Mouse (Mus musculus) midbrain, embryonic 14.5 days (tissue): ENCODE results near the gene Chka. TPM values are rescaled to one million over a fixed set of nuclear protein-coding genes. Genes with fewer than 3 reads are reported as not detected.
A peak's percentile ranks its signal among the peaks of the same experiment; 100 is the strongest.

ENCODE experiments used
- ATAC-seq: fragments of 200-750 bp; cut with Nextera tagmentation; 2 replicates; pipeline ENCODE4 v1.8.0; 2017; ENCODE audit warnings: moderate number of reproducible peaks, moderate library complexity; ENCODE audit not compliant: low FRiP score, low TSS enrichment
- DNase-seq: peaks from one replicate; pipeline ENCODE4 v3.0.0-alpha.2; 2015
- H3K27ac ChIP-seq: fragments of 300-500 bp; sonication (generic); replicated peaks from 2 replicates; pipeline ENCODE4 v1.5.1; 2014; ENCODE audit warnings: mild to moderate bottlenecking, low read depth, low read length, moderate library complexity
- H3K27me3 ChIP-seq: fragments of 300-500 bp; sonication (generic); 2 replicates; pipeline ENCODE4 v1.6.1; 2014; ENCODE audit warnings: low read length, control low read depth, mixed read lengths; ENCODE audit not compliant: control insufficient read depth, insufficient read depth
- H3K36me3 ChIP-seq: fragments of 300-500 bp; sonication (generic); 2 replicates; pipeline ENCODE4 v1.6.1; 2014; ENCODE audit warnings: low read length, control low read depth; ENCODE audit not compliant: control insufficient read depth, insufficient read depth
- H3K4me1 ChIP-seq: fragments of 300-500 bp; sonication (generic); 2 replicates; pipeline ENCODE4 v1.6.1; 2014; ENCODE audit warnings: mild to moderate bottlenecking, antibody characterized with exemption, low read length, control low read depth; ENCODE audit not compliant: control insufficient read depth, insufficient read depth
- H3K4me2 ChIP-seq: fragments of 300-500 bp; sonication (generic); 2 replicates; pipeline ENCODE4 v1.6.1; 2014; ENCODE audit warnings: mild to moderate bottlenecking, low read length, moderate library complexity
- H3K4me3 ChIP-seq: fragments of 300-500 bp; sonication (generic); replicated peaks from 2 replicates; pipeline ENCODE4 v1.5.1; 2014; ENCODE audit warnings: low read depth, low read length
- H3K9ac ChIP-seq: fragments of 300-500 bp; sonication (generic); replicated peaks from 2 replicates; pipeline ENCODE4 v1.6.1; 2014; ENCODE audit warnings: mild to moderate bottlenecking, low read length, moderate library complexity
- H3K9me3 ChIP-seq: fragments of 300-500 bp; sonication (generic); 2 replicates; pipeline ENCODE4 v1.6.1; 2016; ENCODE audit warnings: low read length, control low read depth, mixed read lengths; ENCODE audit not compliant: control insufficient read depth
- WGBS: fragments of 180-500 bp; shearing (Covaris S2); extraction: QIAGEN DNeasy Blood & Tissue Kit; methylation state at CpG from one replicate; pipeline ENCODE4 v1.1.7; 2014; 5-methylcytosine and 5-hydroxymethylcytosine counted together
- polyA plus RNA-seq: library from polyadenylated mRNA; unstranded; fragments of >200 nt; fragmentation: Nextera tagmentation; extraction: Ambion mirVana; gene quantifications from 2 replicates; pipeline ENCODE4 v1.2.1, GENCODE M21; 2014

Chka gene
- polyA plus RNA-seq, 1 experiment from 2014 or later = 51.8 TPM

GRCm38 (mm10) chr19:3884325-3884990, 32.9 kb downstream of the Chka start:
- no peak overlapping the region for H3K4me3 ChIP-seq
- H3K4me2 ChIP-seq = no peak overlapping the region
- no peaks in the 10 kb centered on the region for H3K27me3 ChIP-seq
- ATAC-seq (no peak), DNase-seq (no peak)
- H3K9ac ChIP-seq = no peak overlapping the region
- WGBS = 89% methylated on average over 6 of the region's 6 CpGs
- H3K4me1 ChIP-seq = no peaks in the 10 kb centered on the region
- H3K27ac ChIP-seq = no peak overlapping the region
- H3K9me3 ChIP-seq = no peaks in the 10 kb centered on the region
- H3K36me3 ChIP-seq = peaks cover 30% of the 10 kb centered on the region

- H3K4me1 ChIP-seq = no peaks in the 10 kb centered on the region
- no peak overlapping the region for H3K9ac ChIP-seq
- WGBS = 94% methylated on average over 5 of the region's 5 CpGs
- H3K27me3 ChIP-seq = no peaks in the 10 kb centered on the region
- no peak overlapping the region for H3K4me3 ChIP-seq
- peaks cover 74% of the 10 kb centered on the region for H3K36me3 ChIP-seq
- H3K4me2 ChIP-seq = no peak overlapping the region
- DNase-seq = no peak
- H3K9me3 ChIP-seq = no peaks in the 10 kb centered on the region
- no peak overlapping the region for H3K27ac ChIP-seq
- no peak for ATAC-seq
Observed at GRCm38 (mm10) chr19:3889096-3889495, 37.5 kb downstream of the Chka start.

- Histone ChIP-seq H3K36me3 (peaks cover 78% of the 10 kb centered on the region), H3K27me3 (no peaks in the 10 kb centered on the region), H3K9ac (no peak overlapping the region), H3K9me3 (no peaks in the 10 kb centered on the region), H3K4me1 (no peaks in the 10 kb centered on the region), H3K4me2 (no peak overlapping the region), H3K4me3 (no peak overlapping the region), H3K27ac (no peak overlapping the region)
- WGBS = 84% methylated on average over 8 of the region's 8 CpGs
- no peak for ATAC-seq
- peak; percentile 31 for DNase-seq
Observed at GRCm38 (mm10) chr19:3890181-3890580, 38.6 kb downstream of the Chka start.

GRCm38 (mm10) chr19:3893545-3894116, 42.1 kb downstream of the Chka start:
- DNase-seq (no peak), ATAC-seq (no peak)
- 90% methylated on average over 4 of the region's 4 CpGs for WGBS
- Histone ChIP-seq H3K27me3 (no peaks in the 10 kb centered on the region), H3K4me1 (no peaks in the 10 kb centered on the region), H3K4me3 (no peak overlapping the region), H3K36me3 (peaks cover 74% of the 10 kb centered on the region), H3K9me3 (no peaks in the 10 kb centered on the region), H3K27ac (no peak overlapping the region), H3K9ac (no peak overlapping the region), H3K4me2 (no peak overlapping the region)

GRCm38 (mm10) chr19:3894294-3894693, 42.7 kb downstream of the Chka start:
- Histone ChIP-seq H3K4me3 (no peak overlapping the region), H3K4me2 (no peak overlapping the region), H3K9ac (no peak overlapping the region), H3K27me3 (no peaks in the 10 kb centered on the region), H3K4me1 (no peaks in the 10 kb centered on the region), H3K27ac (no peak overlapping the region), H3K36me3 (peaks cover 67% of the 10 kb centered on the region), H3K9me3 (no peaks in the 10 kb centered on the region)
- ATAC-seq (no peak), DNase-seq (no peak)
- 87% methylated on average over 2 of the region's 2 CpGs for WGBS

- Histone ChIP-seq H3K36me3 (peaks cover 58% of the 10 kb centered on the region), H3K27me3 (no peaks in the 10 kb centered on the region), H3K4me3 (no peak overlapping the region), H3K4me2 (no peak overlapping the region), H3K27ac (peak overlapping the region; percentile 46), H3K4me1 (no peaks in the 10 kb centered on the region), H3K9me3 (no peaks in the 10 kb centered on the region), H3K9ac (no peak overlapping the region)
- DNase-seq = peak; percentile 42
- no peak for ATAC-seq
- WGBS = 12% methylated on average over 3 of the region's 3 CpGs
Observed at GRCm38 (mm10) chr19:3895171-3895631, 43.6 kb downstream of the Chka start.

- Histone ChIP-seq H3K27ac (0 out of 2 replicates have a peak overlapping the region, but pooled peaks have one; percentile 46), H3K9ac (no peak overlapping the region), H3K27me3 (no peaks in the 10 kb centered on the region), H3K4me3 (no peak overlapping the region), H3K36me3 (peaks cover 48% of the 10 kb centered on the region), H3K4me1 (no peaks in the 10 kb centered on the region), H3K9me3 (no peaks in the 10 kb centered on the region), H3K4me2 (no peak overlapping the region)
- ATAC-seq = no peak
- no peak for DNase-seq
- WGBS = 94% methylated on average over 10 of the region's 10 CpGs
Observed at GRCm38 (mm10) chr19:3896208-3896607, 44.6 kb downstream of the Chka start.

- Histone ChIP-seq H3K36me3 (peaks cover 36% of the 10 kb centered on the region), H3K4me2 (no peak overlapping the region), H3K27ac (no peak overlapping the region), H3K4me3 (no peak overlapping the region), H3K27me3 (no peaks in the 10 kb centered on the region), H3K9me3 (no peaks in the 10 kb centered on the region), H3K9ac (no peak overlapping the region), H3K4me1 (no peaks in the 10 kb centered on the region)
- no peak for DNase-seq
- WGBS = 93% methylated on average over 5 of the region's 5 CpGs
- ATAC-seq = no peak
Observed at GRCm38 (mm10) chr19:3897557-3897956, 46.0 kb downstream of the Chka start.

GRCm38 (mm10) chr19:3898952-3899351, 47.4 kb downstream of the Chka start:
- H3K36me3 ChIP-seq = peaks cover 22% of the 10 kb centered on the region
- ATAC-seq = no peak
- WGBS = 90% methylated on average over 7 of the region's 7 CpGs

More at GRCm38 (mm10) chr19:3898952-3899351, 47.4 kb downstream of the Chka start:
- Histone ChIP-seq H3K9me3 (no peaks in the 10 kb centered on the region), H3K9ac (no peak overlapping the region), H3K4me3 (no peak overlapping the region), H3K4me1 (no peaks in the 10 kb centered on the region), H3K4me2 (no peak overlapping the region), H3K27ac (no peak overlapping the region), H3K27me3 (no peaks in the 10 kb centered on the region)
- no peak for DNase-seq
